Mouse (Mus musculus) right cerebral cortex, postnatal 25 days (tissue): Measurements from ENCODE around the gene Cdca4.
"Not testable (repeated sequence)": the region's sequence is repeated elsewhere in the genome, so short reads cannot be mapped to it uniquely, and the experiment has no call there.

ENCODE experiments used
- DNase-seq: peaks from one replicate; pipeline ENCODE4 v3.0.0; 2022

The Cdca4 gene

DNA sequence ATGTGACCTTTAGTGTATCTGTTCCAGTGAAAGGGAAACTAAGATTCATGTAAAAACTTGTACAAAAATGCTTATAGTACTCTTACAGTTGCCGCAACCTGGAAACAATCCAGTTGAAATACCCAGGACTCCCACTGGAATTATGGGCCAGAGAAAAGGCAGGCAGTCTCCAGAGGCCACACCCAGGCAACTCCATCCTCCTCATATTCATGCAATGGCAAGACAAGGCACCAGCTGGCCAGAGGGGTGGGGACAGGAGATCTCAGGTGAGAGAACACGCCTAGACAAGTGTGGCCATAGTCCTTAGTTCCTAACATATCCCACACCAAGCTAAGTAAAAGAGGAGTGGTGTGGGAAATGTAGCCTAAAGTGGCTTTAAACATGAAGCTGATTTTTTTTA is 6.5 kb downstream of the Cdca4 start:
- no peak for DNase-seq

DNA sequence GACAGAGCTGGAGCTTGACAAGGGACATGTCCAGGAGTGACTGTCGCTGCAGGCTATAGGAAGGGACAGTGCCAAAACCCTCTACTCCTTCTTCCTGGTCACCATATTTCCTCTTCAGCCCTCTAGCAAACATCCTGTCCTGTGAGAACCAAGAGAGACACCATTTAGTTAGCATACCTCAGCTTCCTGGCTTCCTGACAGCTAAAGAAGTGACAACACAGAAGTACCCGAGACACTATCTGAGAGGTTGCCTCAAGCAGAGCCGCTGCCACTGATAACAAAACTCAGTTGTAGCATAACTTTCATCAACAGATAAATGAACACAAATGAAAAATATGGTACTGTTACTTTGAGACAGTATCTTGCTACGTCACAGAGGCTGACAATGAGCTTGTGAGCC is 7.2 kb downstream of the Cdca4 start:
- no peak for DNase-seq

DNA sequence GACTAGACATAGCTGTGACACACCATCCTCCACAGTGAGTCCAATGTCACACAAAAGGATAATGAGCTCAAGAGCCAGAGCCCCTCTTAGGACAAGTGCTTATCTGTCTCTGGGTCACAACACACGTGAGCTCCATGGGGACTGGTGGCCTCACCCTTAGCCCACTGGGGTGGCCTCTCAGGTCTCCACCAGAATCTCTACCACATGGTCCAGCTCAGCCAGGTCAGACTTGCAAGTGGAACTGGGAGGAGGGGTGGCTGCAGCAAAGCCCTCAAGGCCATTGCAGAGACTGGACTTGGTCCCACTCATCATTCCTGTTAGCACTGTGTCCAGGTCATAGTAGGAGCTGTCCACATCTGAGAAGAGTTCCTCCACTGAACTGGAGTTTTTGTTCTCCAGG is 8.0 kb downstream of the Cdca4 start:
- DNase-seq: no peak

DNA sequence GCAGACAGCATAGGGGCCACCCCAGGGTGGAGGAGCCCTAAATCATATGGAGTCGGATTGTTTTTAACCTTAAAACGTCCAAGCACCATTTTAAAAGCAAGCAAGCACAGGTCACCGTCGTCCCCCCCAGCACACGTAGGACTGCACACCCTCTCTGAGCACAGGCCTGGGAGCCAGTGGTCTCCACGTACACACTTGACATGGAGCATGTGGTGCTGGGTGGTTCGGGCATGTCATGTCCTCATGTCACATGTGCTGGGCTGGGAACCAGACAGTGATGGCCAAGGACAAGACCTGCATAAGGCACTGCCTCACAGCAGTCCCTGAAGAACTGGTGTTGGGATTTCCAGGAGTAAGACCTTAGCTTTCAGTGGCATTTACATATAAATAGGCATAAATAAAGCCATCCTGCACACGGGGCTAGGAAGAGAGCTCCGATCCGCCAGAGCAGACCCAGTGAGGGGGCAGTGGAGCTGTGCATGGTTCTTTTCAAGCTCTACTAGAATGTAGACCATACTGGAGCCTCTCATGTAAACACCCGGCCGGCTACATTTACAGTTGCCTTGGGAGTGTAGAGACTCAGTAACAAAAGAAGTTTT is 8.7 kb downstream of the Cdca4 start:
- no peak for DNase-seq

DNA sequence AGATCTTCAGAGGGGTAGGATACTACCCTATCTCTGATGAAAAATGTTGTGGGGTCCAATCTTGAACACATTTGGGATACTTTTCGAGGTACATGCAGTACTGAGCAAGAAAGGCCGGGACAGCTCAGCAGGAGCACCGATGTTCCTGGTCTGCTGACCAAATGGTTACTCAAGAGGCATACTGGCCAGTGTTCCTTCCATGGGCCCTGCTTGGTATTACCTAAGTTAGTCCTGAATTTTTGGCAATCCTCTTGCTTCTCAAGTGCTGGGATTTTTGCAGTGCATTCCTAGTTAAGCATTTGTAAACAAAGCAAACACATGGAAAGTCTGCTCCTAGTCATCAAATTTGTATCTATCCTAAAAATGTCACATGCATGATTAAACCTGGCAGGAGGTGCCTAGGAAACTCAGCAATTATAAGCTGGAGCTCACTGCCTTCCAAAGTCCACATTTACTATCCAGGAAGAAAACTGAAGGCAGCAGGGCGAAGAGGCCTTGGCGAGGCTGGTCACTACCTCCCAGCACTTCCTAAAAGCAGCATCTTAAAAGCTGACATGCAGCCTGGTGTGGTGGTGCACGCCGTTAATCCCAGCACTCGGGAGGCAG is 10.1 kb downstream of the Cdca4 start:
- DNase-seq: no peak

DNA sequence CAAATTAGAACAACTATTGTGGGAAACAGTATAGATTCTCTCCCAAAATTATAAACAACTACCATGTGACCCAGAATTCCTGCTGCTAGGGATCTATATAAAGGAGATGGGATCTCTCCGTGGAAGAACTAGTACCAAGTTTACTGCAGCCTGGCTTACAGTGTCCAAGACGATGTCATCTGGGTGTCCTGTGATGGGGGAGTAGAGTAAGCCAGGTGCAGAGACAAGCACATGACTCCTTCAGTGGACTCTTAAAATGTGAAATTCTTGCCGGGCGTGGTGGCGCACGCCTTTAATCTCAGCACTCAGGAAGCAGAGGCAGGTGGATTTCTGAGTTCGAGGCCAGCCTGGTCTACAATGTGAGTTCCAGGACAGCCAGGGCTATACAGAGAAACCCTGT is 12.4 kb downstream of the Cdca4 start:
- DNase-seq: not testable (repeated sequence)

DNA sequence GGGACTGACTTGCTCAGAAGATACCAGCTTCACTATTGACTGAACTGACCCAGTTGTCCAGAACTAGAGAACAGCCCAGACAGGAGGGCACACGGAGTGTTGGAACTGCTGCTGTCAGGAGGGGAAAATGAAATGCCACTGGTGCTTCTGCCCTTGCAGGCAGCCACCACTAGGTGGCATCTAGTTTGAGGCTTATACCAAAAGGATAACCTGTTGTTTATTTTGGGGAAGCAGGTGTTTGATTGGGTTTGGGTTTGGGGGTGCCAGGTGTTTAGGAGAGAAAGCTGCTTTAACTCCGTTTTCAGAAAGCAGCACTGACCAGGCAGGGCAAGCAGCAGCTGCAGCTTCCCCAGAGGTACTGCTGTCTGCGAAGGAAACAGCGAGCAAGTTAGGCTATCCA is 12.9 kb downstream of the Cdca4 start:
- DNase-seq: peak; percentile 66

DNA sequence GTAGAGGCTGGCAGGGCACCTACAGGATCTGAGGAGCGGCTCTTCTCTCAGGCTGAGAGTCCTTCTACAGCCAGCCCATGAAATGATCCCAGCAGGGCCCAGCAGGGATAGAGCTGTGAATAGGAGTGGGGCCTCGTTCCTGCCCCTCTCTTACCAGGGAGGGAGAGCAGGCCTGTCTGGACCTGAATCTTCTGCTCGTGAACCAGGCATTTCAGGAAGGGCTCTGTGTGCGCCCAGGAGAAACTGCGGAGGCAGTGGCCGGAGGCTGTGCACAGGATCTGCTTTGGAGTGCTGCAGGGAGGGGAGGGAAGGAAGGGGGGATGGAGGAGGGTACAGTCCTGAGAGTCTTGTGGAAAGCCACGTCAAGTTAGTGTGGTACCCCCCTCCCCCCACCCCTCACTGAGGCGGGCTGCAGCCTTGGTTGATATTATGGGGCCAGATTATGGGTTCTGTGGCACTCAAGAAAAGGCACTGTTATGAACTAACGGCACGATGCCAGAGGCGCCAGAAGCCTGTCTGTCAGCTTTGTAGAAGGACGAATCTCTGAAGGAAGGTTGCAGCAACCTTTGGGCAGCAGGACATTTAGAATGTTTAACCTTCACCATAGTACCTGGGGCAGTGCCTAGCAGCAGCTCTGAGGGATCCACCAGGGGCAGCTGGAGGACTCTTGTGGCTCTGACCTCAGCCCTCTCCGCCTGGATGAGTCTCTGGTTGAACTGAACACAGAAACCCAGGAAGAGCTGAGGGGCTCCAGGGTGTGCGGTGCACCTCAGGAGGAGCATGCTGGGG is 14.3 kb downstream of the Cdca4 start:
- DNase-seq: no peak

DNA sequence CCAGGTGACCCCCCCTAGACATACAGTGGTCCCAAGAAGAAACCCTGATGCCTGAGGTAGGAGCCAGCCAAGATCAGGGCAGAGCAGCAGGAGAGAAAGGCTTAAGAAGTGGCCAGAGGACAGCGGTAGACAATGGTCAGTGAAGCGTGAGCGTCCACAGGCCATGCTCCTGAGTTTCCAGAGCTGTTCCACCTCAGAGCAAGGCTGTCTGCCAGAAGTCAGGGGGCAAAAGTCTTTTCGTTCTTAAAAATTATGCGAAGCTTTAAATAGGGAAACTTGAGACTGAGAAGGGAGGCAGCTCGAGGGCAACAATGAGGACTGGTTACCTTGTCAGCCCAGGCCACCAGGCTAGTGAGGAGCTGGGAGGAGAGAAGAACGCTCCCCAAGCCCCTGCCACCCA is 15.9 kb downstream of the Cdca4 start:
- DNase-seq: no peak

DNA sequence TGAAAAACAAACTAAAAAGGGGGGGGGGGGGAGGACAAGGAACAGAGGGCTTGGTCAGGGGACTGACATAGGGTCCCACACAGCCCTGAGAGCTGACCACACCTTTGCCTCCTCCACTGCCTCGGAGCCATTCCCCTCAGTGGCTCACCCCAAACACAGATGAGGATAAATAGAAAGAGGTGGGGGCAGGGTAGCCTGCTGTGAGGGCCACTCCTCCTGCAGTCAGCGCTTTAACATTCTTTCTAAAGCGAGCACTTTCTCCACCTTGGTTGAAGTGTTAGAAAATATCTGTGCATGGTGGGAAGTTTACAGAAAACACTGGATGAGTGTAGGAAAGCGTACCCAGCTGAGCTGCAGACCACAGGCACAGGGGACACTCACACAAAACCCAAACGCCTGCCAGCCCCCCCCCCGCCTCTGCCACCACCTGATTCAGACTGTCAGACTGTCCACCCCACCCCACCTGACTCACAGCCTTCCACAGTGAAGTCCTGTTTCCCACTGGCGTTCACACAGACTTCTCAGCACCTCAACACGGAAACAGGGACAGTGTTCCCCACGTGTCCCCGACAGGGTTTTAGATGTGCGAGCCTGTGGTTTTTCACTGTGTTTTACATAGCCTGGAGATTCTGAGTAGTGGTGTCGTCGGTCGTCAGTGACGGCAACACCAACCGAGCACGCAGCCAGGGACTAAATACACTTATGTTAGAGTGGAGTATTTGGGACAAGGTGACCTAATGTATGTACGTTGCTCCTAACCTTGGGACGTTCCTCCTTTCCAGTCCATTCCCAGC is 18.9 kb downstream of the Cdca4 start:
- no peak for DNase-seq

DNA sequence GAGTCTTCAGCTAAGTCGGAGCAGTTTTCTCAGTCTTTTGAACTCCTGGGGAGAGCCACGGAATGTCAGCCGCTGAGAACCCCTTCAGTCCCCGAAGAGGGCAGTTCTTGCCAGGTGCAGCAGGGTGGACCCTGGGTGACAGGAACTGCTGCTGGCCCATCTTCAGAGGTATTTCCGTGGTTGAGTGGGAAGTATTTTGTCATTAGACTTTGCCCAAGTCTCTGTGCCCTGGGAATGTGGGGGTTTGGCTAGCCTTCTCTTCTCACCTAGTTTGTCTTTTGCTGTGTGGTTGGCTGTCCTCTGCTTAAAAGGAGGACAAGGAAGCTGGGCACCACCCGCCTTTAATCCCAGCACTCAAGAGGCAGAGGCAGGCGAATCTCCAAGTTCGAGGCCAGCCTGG is 19.6 kb downstream of the Cdca4 start:
- DNase-seq: no peak

DNA sequence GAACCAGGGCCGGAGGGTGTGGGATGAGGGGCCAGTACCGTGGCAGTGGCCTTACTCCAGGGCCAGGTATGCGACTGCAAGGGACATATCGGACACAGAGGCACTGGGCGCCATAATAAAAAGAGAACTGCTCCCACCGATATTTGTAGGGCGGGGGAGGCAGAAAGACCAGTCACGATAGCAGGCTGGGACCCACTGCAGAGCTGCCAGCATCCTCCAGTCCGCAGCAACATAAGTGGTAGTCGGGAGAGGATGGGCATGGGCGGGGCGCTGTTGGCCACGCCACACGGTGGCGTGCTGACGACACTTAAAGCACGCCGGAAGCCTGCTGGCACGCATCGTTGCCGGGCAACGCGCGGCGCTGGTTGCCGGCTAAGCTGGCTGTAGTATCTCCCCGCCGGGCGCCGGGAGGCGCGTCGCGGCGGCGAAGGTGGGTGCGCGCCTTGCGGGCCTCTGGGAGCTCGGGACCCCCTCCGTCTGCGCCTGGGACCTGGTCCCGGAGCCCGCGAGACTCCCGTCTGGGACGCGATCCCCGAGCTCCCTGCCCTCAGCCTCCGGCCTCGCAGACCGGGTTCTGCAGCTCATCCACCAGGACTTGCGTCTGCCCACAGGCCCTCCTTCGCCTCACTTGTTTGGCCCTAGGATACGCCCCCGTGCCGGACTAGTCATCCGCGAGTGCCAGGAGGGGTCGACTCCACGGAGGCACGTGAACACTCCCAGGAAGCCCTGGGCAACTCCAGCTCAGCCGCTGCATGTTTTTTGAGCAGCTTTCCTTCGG is 20.4 kb downstream of the Cdca4 start, which contains the start of gene Clba1:
Gene Clba1 (plus strand): TSS at position 351 of the 778 bp plus-strand sequence.
- peak; percentile 96 for DNase-seq

DNA sequence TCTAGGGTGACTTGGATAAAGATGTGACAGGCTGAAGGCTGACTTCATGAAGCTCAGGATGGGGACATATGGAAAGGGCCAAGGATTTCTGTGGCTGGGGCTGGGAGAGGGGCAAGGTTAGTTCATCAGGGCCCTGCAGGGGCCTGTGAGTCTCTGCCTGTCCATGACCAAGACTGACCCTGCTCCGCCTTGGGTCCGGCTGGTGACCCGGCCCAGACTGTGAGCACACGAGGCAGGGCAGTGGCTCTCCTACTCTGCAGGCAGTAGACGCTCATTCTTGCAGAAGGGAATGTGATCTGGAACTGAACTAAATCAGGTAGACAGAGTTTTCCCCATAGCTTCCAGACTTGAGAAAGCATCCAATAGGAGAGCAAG is 21.0 kb downstream of the Cdca4 start:
- DNase-seq: no peak

DNA sequence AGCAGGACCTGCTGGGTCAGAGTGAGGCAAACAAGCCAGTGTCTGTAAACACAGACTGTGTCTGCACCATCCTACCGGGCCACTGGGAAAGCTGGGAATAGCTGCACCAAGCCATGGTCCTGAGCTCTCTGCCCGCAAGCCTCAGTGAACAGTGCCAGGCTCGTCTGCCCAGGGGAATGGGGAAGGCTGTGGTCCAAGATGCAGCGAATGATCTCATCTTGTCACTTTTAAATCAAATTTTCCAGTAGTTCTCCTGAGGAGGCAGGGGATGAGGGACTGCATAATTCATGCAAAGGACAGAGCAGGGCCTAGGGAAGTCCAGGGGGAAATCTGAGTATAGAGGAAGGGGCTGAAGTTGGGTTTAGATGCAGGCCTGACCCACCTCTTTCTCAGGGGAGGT is 21.4 kb downstream of the Cdca4 start:
- DNase-seq: no peak

DNA sequence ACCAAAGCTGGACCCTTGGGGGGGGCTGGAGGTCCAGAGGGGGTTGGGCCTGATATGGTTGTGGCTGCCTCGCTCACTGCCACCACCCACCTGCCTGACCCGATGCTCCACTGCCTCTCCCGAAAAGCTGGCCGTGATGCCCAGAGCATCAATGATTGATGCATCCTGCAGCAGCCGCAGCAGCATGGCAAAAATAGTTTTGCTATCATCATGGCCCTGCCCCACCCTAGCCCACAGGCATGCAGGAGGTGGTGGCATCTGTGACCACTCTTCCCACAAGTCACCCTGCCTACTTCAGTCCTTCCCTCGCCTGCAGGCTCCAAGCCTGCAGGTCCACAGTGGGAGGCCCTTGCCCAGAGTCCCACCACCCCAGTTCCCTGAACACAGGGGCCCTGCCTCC is 23.2 kb downstream of the Cdca4 start:
- DNase-seq: no peak

DNA sequence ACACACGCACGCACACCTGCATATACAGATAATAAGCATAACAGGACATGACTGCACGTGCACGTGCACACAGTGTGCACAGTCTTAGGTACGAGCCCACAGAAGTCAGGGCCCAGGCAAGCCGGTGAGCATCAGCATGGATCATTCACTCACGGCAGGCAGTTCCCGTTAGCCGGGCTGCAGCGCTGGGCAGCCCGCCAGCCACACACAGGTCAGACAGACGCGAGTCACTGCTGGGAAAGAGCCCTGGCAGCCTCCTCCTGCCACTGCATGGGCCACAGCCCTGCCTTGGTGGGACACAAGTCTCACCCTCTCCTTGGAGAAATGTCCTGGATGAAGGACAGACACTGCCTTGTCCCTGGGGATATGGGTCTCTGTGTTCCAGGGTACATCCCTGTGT is 25.2 kb downstream of the Cdca4 start:
- DNase-seq: no peak

DNA sequence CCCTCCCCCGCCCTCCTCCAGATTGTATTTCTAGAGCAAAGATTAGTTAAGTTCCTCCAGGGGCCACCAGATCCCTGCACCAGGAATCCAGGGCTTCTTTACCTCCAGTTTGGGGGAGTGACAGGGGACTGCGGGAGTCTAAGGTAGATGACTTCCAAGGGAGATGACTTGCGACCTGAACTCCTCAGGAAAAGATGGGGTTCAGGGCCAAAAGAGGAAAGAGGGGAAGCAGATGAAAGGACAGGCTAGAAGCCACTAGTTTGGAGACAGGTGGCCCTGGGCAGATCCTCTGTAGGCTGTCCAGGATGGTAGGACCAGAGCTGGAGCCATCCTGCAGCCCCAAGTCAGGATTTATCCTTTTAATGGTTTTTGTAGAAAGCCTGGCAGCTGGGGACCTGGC is 26.3 kb downstream of the Cdca4 start:
- DNase-seq: no peak

DNA sequence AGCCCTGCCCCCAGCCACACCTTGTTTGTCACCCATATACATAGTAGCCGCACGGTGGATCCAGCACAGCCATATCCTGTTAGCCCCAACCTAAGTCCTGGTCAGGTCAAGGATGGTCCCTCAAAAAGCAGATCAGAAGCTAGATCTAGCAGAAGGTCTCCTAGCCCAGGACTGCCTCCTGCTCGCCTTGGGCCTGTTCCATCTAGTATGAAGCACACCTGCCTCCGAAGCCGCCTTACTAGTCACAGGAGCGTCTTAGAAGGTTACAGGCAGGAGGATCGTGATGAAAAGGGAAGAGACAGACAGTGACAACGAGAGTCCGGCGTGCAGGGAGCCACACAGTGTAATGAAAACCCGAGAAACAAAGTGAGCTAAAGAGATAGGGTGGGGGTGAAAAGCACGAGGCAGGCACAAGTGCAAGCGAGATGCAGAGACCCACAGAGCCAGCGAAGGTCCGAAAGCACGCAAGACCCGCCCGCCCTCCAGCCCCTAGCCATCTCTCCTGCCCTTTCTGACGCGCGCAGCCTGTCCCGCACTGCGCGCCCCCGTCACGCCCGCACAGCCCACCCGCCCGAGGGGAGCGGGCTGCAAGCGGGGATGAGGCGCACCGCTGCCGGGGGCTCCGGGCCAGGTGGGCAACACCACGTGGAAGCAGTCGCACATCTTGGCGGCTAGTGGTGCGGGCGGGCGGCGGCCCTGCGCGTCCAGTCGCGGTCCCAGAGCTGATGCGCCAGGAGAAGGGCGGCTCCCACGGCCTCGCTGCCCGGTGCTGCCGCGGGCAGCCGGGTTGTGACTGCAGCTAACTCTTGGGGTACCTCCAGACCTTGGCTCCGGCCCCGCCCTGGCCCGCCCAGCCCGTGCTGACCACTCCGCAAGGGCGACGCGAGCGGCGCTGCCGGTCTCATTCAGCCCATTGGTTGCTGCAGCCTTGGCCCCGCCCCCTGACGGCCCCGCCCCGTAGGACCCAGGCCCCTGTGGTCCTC is 27.1 kb downstream of the Cdca4 start, which contains the start of gene Ahnak2:
Gene Ahnak2 (minus strand): TSS at position 794 of the 983 bp plus-strand sequence.
- DNase-seq: peak; percentile 36

DNA sequence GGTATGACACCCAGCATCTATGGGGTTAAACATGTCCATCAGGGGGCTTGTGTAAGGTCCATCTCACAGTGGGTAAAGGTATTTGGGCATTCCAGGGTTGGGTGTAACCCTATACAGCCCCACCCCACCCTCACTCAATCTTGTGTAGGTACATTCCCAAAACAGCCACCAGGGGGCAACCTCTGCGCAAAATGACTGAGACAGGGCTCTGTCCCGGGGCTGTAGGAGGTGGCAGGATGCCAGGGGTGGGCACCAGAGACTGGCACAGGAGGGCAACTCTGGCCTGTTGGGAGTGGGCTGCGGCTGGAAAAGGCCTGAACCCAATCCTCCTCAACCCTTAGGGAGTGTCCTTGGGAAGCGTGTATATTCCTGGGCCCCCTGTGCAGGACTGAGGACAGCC is 28.7 kb downstream of the Cdca4 start:
- peak; percentile 42 for DNase-seq

DNA sequence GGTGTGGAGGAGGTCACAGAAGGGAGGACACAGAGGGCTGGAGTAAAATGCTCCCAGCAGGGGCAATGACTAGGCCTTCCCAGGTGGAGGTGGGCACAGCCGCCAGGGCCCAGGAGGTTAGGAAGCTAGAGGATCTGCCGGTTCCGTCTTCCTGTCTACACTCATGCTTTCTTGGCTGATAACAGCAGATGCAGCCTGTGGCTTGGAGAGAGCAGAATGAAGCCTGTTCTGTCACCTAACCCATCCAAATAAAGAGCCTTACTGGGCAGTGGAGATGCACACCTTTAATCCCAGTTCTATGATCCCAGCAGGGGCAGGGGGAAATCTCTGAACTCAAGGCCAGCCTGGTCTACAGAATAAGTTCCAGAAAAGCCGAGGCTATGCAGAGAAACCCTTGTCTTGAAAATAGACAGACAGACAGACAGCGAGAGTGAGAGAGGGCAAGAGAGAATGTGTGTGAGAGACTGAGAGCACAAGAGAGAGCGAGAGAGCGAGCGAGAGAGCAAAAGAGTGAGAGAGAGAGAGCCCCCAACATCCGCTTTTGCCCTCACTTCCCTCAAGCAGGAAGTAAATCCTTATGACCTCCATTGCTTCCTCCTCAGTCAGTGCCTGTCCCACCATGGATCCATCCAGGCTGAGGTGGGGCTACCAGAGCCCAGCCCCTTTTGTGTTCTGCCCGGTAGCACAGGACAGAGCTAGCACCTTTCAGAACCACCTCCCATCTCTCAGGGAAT is 29.8 kb downstream of the Cdca4 start:
- DNase-seq: no peak

DNA sequence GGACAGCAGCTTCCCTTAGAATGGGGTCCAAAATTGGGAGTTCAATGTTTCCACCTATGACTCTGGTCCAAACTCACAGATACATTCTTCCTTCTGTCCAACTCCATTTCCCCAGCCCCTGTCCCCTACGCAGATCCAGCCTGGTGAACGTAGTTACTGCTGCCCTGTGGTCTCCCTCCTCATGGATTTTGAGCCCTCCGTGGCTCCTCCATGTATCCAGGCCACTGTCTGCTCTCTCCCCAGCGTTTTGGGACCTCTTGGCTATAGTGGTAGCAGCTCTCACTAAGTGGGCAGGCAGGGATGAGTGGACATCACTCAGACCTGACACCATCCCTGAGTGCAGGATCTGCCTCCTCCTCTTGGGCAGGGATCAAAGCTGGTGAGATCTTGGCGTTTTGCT is 30.5 kb downstream of the Cdca4 start:
- no peak for DNase-seq
